Mouse (Mus musculus): ENCODE results near the gene Ndc80. TPM values are rescaled to one million over a fixed set of nuclear protein-coding genes. Genes with fewer than 3 reads are reported as not detected.

The Ndc80 gene
- polyA plus RNA-seq, 1 experiment from 2014 or later: 46.0 TPM

GRCm38 (mm10) chr17:71495784-71496183, 30.9 kb downstream of the Ndc80 start:
- no peaks in the 10 kb centered on the region for H3K4me1 ChIP-seq
- no peaks in the 10 kb centered on the region for H3K27me3 ChIP-seq
- ATAC-seq (ENCODE audit: low FRiP score, low read depth): no peak
- H3K4me3 ChIP-seq: no peak overlapping the region
- no peak overlapping the region for H3K27ac ChIP-seq (replicated peaks)
- H3K9ac ChIP-seq (replicated peaks): no peak overlapping the region
- no peaks in the 10 kb centered on the region for H3K9me3 ChIP-seq
- no peak overlapping the region for H3K4me2 ChIP-seq (replicated peaks)
- 90% methylated on average over 4 of the region's 4 CpGs for WGBS
- H3K36me3 ChIP-seq: peaks cover 53% of the 10 kb centered on the region

- Histone ChIP-seq H3K36me3 (peaks cover 14% of the 10 kb centered on the region; the same call in 1 of the 2 replicates), H3K9me3 (no peaks in the 10 kb centered on the region), H3K27me3 (no peaks in the 10 kb centered on the region), H3K4me2 (replicated peaks) (no peak overlapping the region), H3K4me3 (no peak overlapping the region), H3K27ac (replicated peaks) (no peak overlapping the region), H3K9ac (replicated peaks) (no peak overlapping the region), H3K4me1 (no peaks in the 10 kb centered on the region)
- WGBS: 76% methylated on average over 4 of the region's 4 CpGs
- no peak for ATAC-seq (ENCODE audit: low FRiP score, low read depth)
Measured at GRCm38 (mm10) chr17:71491332-71491686, 35.3 kb downstream of the Ndc80 start.

- Histone ChIP-seq H3K36me3 (peaks cover 12% of the 10 kb centered on the region; the same call in 1 of the 2 replicates), H3K4me2 (replicated peaks) (no peak overlapping the region), H3K9ac (replicated peaks) (no peak overlapping the region), H3K27ac (replicated peaks) (no peak overlapping the region), H3K4me1 (no peaks in the 10 kb centered on the region), H3K27me3 (no peaks in the 10 kb centered on the region), H3K4me3 (no peak overlapping the region), H3K9me3 (no peaks in the 10 kb centered on the region)
- ATAC-seq (ENCODE audit: low FRiP score, low read depth): no peak
- 84% methylated on average over 9 of the region's 9 CpGs for WGBS
Measured at GRCm38 (mm10) chr17:71490666-71491331, 35.9 kb downstream of the Ndc80 start.

- WGBS: 85% methylated on average over 9 of the region's 9 CpGs
- Histone ChIP-seq H3K9me3 (no peaks in the 10 kb centered on the region), H3K36me3 (peaks cover 5% of the 10 kb centered on the region; the same call in 1 of the 2 replicates), H3K27me3 (no peaks in the 10 kb centered on the region), H3K9ac (replicated peaks) (no peak overlapping the region), H3K4me1 (no peaks in the 10 kb centered on the region), H3K4me2 (replicated peaks) (no peak overlapping the region), H3K27ac (replicated peaks) (no peak overlapping the region), H3K4me3 (no peak overlapping the region)
- no peak for ATAC-seq (ENCODE audit: low FRiP score, low read depth)
Measured at GRCm38 (mm10) chr17:71489703-71490461, 36.8 kb downstream of the Ndc80 start.

GRCm38 (mm10) chr17:71486231-71486851, 40.3 kb downstream of the Ndc80 start:
- WGBS: 53% methylated on average over 8 of the region's 8 CpGs
- no peak for ATAC-seq (ENCODE audit: low FRiP score, low read depth)
- Histone ChIP-seq H3K4me3 (no peak overlapping the region), H3K9me3 (no peaks in the 10 kb centered on the region), H3K9ac (replicated peaks) (no peak overlapping the region), H3K4me1 (no peaks in the 10 kb centered on the region), H3K4me2 (replicated peaks) (no peak overlapping the region), H3K27ac (replicated peaks) (no peak overlapping the region), H3K27me3 (no peaks in the 10 kb centered on the region), H3K36me3 (no peaks in the 10 kb centered on the region)

- H3K27ac ChIP-seq (replicated peaks): no peak overlapping the region
- H3K9me3 ChIP-seq: no peaks in the 10 kb centered on the region
- ATAC-seq (ENCODE audit: low FRiP score, low read depth): no peak
- H3K27me3 ChIP-seq: no peaks in the 10 kb centered on the region
- no peaks in the 10 kb centered on the region for H3K4me1 ChIP-seq
- 74% methylated on average over 12 of the region's 12 CpGs for WGBS
- no peaks in the 10 kb centered on the region for H3K36me3 ChIP-seq
- H3K4me3 ChIP-seq: no peak overlapping the region
- no peak overlapping the region for H3K9ac ChIP-seq (replicated peaks)
- H3K4me2 ChIP-seq (replicated peaks): no peak overlapping the region
Measured at GRCm38 (mm10) chr17:71485791-71486230, 40.8 kb downstream of the Ndc80 start.

GRCm38 (mm10) chr17:71484711-71485110, 41.9 kb downstream of the Ndc80 start:
- H3K4me2 ChIP-seq (replicated peaks): no peak overlapping the region
- 94% methylated on average over 5 of the region's 5 CpGs for WGBS
- H3K9ac ChIP-seq (replicated peaks): no peak overlapping the region
- no peak for ATAC-seq (ENCODE audit: low FRiP score, low read depth)
- no peak overlapping the region for H3K4me3 ChIP-seq
- H3K27ac ChIP-seq (replicated peaks): no peak overlapping the region
- H3K9me3 ChIP-seq: no peaks in the 10 kb centered on the region
- no peaks in the 10 kb centered on the region for H3K36me3 ChIP-seq
- no peaks in the 10 kb centered on the region for H3K27me3 ChIP-seq
- H3K4me1 ChIP-seq: 0 out of 2 replicates have a peak, but pooled peaks cover 4% of the 10 kb centered on the region

- WGBS: 87% methylated on average over 7 of the region's 7 CpGs
- H3K4me1 ChIP-seq: 0 out of 2 replicates have a peak, but pooled peaks cover 4% of the 10 kb centered on the region
- H3K9ac ChIP-seq (replicated peaks): no peak overlapping the region
- H3K4me3 ChIP-seq: no peak overlapping the region
- H3K27ac ChIP-seq (replicated peaks): no peak overlapping the region
- H3K4me2 ChIP-seq (replicated peaks): no peak overlapping the region
- H3K27me3 ChIP-seq: no peaks in the 10 kb centered on the region
- no peaks in the 10 kb centered on the region for H3K9me3 ChIP-seq
- no peaks in the 10 kb centered on the region for H3K36me3 ChIP-seq
- no peak for ATAC-seq (ENCODE audit: low FRiP score, low read depth)
Measured at GRCm38 (mm10) chr17:71483418-71484060, 43.1 kb downstream of the Ndc80 start.

GRCm38 (mm10) chr17:71479381-71479901, 47.2 kb downstream of the Ndc80 start:
- Histone ChIP-seq H3K27ac (replicated peaks) (no peak overlapping the region), H3K4me2 (replicated peaks) (no peak overlapping the region), H3K9me3 (no peaks in the 10 kb centered on the region), H3K4me3 (no peak overlapping the region), H3K9ac (replicated peaks) (no peak overlapping the region), H3K36me3 (no peaks in the 10 kb centered on the region), H3K4me1 (peaks cover 5% of the 10 kb centered on the region; the same call in 1 of the 2 replicates), H3K27me3 (no peaks in the 10 kb centered on the region)
- ATAC-seq (ENCODE audit: low FRiP score, low read depth): no peak
- WGBS: 73% methylated on average over 5 of the region's 5 CpGs

GRCm38 (mm10) chr17:71477481-71477880, 49.2 kb downstream of the Ndc80 start:
- 92% methylated on average over 8 of the region's 8 CpGs for WGBS
- no peak for ATAC-seq (ENCODE audit: low FRiP score, low read depth)
- Histone ChIP-seq H3K27ac (replicated peaks) (no peak overlapping the region), H3K36me3 (no peaks in the 10 kb centered on the region), H3K4me2 (replicated peaks) (no peak overlapping the region), H3K9me3 (no peaks in the 10 kb centered on the region), H3K9ac (replicated peaks) (no peak overlapping the region), H3K4me3 (no peak overlapping the region), H3K27me3 (no peaks in the 10 kb centered on the region), H3K4me1 (peaks cover 12% of the 10 kb centered on the region)

- Histone ChIP-seq H3K4me2 (replicated peaks) (peak overlapping the region; percentile 92), H3K27me3 (no peaks in the 10 kb centered on the region), H3K27ac (replicated peaks) (no peak overlapping the region), H3K36me3 (no peaks in the 10 kb centered on the region), H3K9ac (replicated peaks) (no peak overlapping the region), H3K9me3 (no peaks in the 10 kb centered on the region), H3K4me1 (peaks cover 12% of the 10 kb centered on the region), H3K4me3 (peak overlapping the region; percentile 89)
- no peak for ATAC-seq (ENCODE audit: low FRiP score, low read depth)
- 80% methylated on average over 7 of the region's 7 CpGs for WGBS
Measured at GRCm38 (mm10) chr17:71476346-71477020, 50.2 kb downstream of the Ndc80 start.
